Mouse (Mus musculus) limb, embryonic 14.5 days (tissue): ENCODE data around the gene Gm6793. TPM values are rescaled to one million over a fixed set of nuclear protein-coding genes. Genes with fewer than 3 reads are reported as not detected.

Experiments used
- ATAC-seq: fragments of 200-750 bp; cut with Nextera tagmentation; 2 replicates; pipeline ENCODE4 v1.8.0; 2017; ENCODE audit warnings: low read depth, moderate number of reproducible peaks, moderate TSS enrichment; ENCODE audit not compliant: low FRiP score
- DNase-seq: peaks from one replicate; pipeline ENCODE4 v3.0.0-alpha.2; 2015; ENCODE audit warnings: low spot score
- H3K27ac ChIP-seq: fragments of 300-500 bp; sonication (generic); replicated peaks from 2 replicates; pipeline ENCODE4 v1.5.1; 2014; ENCODE audit warnings: low read depth, mild to moderate bottlenecking, low read length, moderate library complexity, mixed read lengths
- H3K27me3 ChIP-seq: fragments of 300-500 bp; sonication (generic); 2 replicates; pipeline ENCODE4 v1.6.1; 2014; ENCODE audit warnings: low read length, mixed read lengths; ENCODE audit not compliant: control insufficient read depth, insufficient read depth
- H3K36me3 ChIP-seq: fragments of 300-500 bp; sonication (generic); 2 replicates; pipeline ENCODE4 v1.6.1; 2014; ENCODE audit warnings: mild to moderate bottlenecking, low read length, moderate library complexity, mixed read lengths; ENCODE audit not compliant: control insufficient read depth, insufficient read depth
- H3K4me1 ChIP-seq: fragments of 300-500 bp; sonication (generic); 2 replicates; pipeline ENCODE4 v1.6.1; 2014; ENCODE audit warnings: antibody characterized with exemption, low read length, mixed read lengths; ENCODE audit not compliant: control insufficient read depth, insufficient read depth
- H3K4me2 ChIP-seq: fragments of 300-500 bp; sonication (generic); replicated peaks from 2 replicates; pipeline ENCODE4 v1.6.1; 2014; ENCODE audit warnings: low read depth, mild to moderate bottlenecking, low read length, moderate library complexity; ENCODE audit not compliant: severe bottlenecking
- H3K4me3 ChIP-seq: fragments of 300-500 bp; sonication (generic); replicated peaks from 2 replicates; pipeline ENCODE4 v1.5.1; 2014; ENCODE audit warnings: low read length
- H3K9ac ChIP-seq: fragments of 300-500 bp; sonication (generic); 2 replicates; pipeline ENCODE4 v1.6.1; 2014; ENCODE audit warnings: mild to moderate bottlenecking, low read depth, low read length, moderate library complexity; ENCODE audit not compliant: severe bottlenecking
- H3K9me3 ChIP-seq: fragments of 300-500 bp; sonication (generic); 2 replicates; pipeline ENCODE4 v1.6.1; 2016; ENCODE audit warnings: low read length; ENCODE audit not compliant: control insufficient read depth
- POLR2A ChIP-seq: fragments of 200-500 bp; IDR thresholded peaks from 2 replicates; pipeline ENCODE4 v1.8.0; 2012; ENCODE audit warnings: inconsistent platforms, mild to moderate bottlenecking, moderate library complexity, borderline replicate concordance; ENCODE audit not compliant: insufficient read depth, insufficient read length; ENCODE audit errors: extremely low read depth
- WGBS: fragments of 180-500 bp; shearing (Covaris S2); extraction: QIAGEN DNeasy Blood & Tissue Kit; methylation state at CpG from one replicate; pipeline ENCODE4 v1.1.7; 2014; 5-methylcytosine and 5-hydroxymethylcytosine counted together
- polyA plus RNA-seq, 2 experiments: library from polyadenylated mRNA; depleted of rRNA in 1 of 2; stranded (reverse) in 1 of 2; unstranded in 1 of 2; fragments of >200 nt; fragmentation: Nextera tagmentation in 1 of 2; extraction: Ambion mirVana in 1 of 2; gene quantifications; 2 replicates each; pipeline versions ENCODE4 v1.2.1 to v1.2.3; 2012 to 2014

Gene Gm6793
- polyA plus RNA-seq, 2 experiments: 0.34 to 0.72 TPM

- peaks cover 10% of the 10 kb centered on the region; the same call in 1 of the 2 replicates for H3K36me3 ChIP-seq
- H3K4me2 ChIP-seq: no peak overlapping the region
Measured at GRCm38 (mm10) chr8:111968991-111969390, 45.8 kb downstream of the Gm6793 start.

GRCm38 (mm10) chr8:111968541-111968940, 46.3 kb downstream of the Gm6793 start:
- DNase-seq (no peak), ATAC-seq (no peak)
- Histone ChIP-seq H3K4me2 (no peak overlapping the region), H3K9me3 (no peaks in the 10 kb centered on the region), H3K4me1 (no peaks in the 10 kb centered on the region), H3K27me3 (no peaks in the 10 kb centered on the region), H3K36me3 (peaks cover 10% of the 10 kb centered on the region; the same call in 1 of the 2 replicates), H3K27ac (no peak overlapping the region), H3K4me3 (no peak overlapping the region), H3K9ac (no peak overlapping the region)
- TF ChIP-seq POLR2A: no peak
- WGBS: 84% methylated on average over 10 of the region's 10 CpGs

More at GRCm38 (mm10) chr8:111968991-111969390, 45.8 kb downstream of the Gm6793 start:
- TF ChIP-seq POLR2A: no peak
- no peaks in the 10 kb centered on the region for H3K9me3 ChIP-seq
- no peak overlapping the region for H3K9ac ChIP-seq
- 44% methylated on average over 5 of the region's 5 CpGs for WGBS
- ATAC-seq: no peak
- H3K4me1 ChIP-seq: no peaks in the 10 kb centered on the region
- H3K4me3 ChIP-seq: no peak overlapping the region
- no peak for DNase-seq
- no peaks in the 10 kb centered on the region for H3K27me3 ChIP-seq
- H3K27ac ChIP-seq: no peak overlapping the region

GRCm38 (mm10) chr8:111967246-111967870, 47.5 kb downstream of the Gm6793 start:
- Histone ChIP-seq H3K4me1 (no peaks in the 10 kb centered on the region), H3K27ac (no peak overlapping the region), H3K27me3 (no peaks in the 10 kb centered on the region), H3K4me2 (no peak overlapping the region), H3K4me3 (no peak overlapping the region), H3K9me3 (no peaks in the 10 kb centered on the region), H3K9ac (no peak overlapping the region), H3K36me3 (peaks cover 10% of the 10 kb centered on the region; the same call in 1 of the 2 replicates)
- ATAC-seq (no peak), DNase-seq (no peak)
- WGBS: 88% methylated on average over 5 of the region's 5 CpGs
- TF ChIP-seq POLR2A: no peak

GRCm38 (mm10) chr8:111964849-111965561, 49.8 kb downstream of the Gm6793 start:
- no peak overlapping the region for H3K9ac ChIP-seq
- H3K4me2 ChIP-seq: no peak overlapping the region
- TF ChIP-seq POLR2A: no peak
- no peaks in the 10 kb centered on the region for H3K27me3 ChIP-seq
- ATAC-seq: no peak
- H3K27ac ChIP-seq: no peak overlapping the region; the same call in 1 of the 2 replicates
- H3K4me3 ChIP-seq: no peak overlapping the region
- 64% methylated on average over 7 of the region's 7 CpGs for WGBS
- H3K9me3 ChIP-seq: no peaks in the 10 kb centered on the region
- no peaks in the 10 kb centered on the region for H3K4me1 ChIP-seq
- no peaks in the 10 kb centered on the region for H3K36me3 ChIP-seq
- no peak for DNase-seq

- Histone ChIP-seq H3K9me3 (no peaks in the 10 kb centered on the region), H3K36me3 (no peaks in the 10 kb centered on the region), H3K4me3 (no peak overlapping the region), H3K27me3 (no peaks in the 10 kb centered on the region), H3K4me1 (no peaks in the 10 kb centered on the region), H3K27ac (no peak overlapping the region; the same call in 1 of the 2 replicates), H3K4me2 (no peak overlapping the region), H3K9ac (no peak overlapping the region)
- no peak for TF ChIP-seq POLR2A
- ATAC-seq (no peak), DNase-seq (no peak)
- 56% methylated on average over 5 of the region's 5 CpGs for WGBS
Measured at GRCm38 (mm10) chr8:111964351-111964750, 50.5 kb downstream of the Gm6793 start.
